Mouse (Mus musculus) MEL (cell line): ENCODE measurements around the gene Kcna7. TPM values are rescaled to one million over a fixed set of nuclear protein-coding genes. Genes with fewer than 3 reads are reported as not detected.

ENCODE experiments used
- DNase-seq: peaks from one replicate; pipeline ENCODE4 v3.0.0; 2011; ENCODE audit warnings: low read depth, low spot score
- H3K27ac ChIP-seq: 2 replicates; pipeline ENCODE4 v1.5.1; 2012; ENCODE audit warnings: low read depth, mild to moderate bottlenecking, control low read depth, low read length, moderate library complexity; ENCODE audit not compliant: control insufficient read depth
- H3K27me3 ChIP-seq, 2 experiments: fragments of 150-350 bp in 1 of 2; sonication (generic) in 1 of 2; 2 replicates each; pipeline ENCODE4 v1.6.1; 2012; ENCODE audit warnings: low read length in 2 of 2, mild to moderate bottlenecking in 2 of 2, improper control_type of control experiment in 1 of 2, moderate library complexity in 1 of 2; ENCODE audit not compliant: insufficient read depth in 2 of 2, control insufficient read depth in 1 of 2
- H3K36me3 ChIP-seq, 2 experiments: 2 replicates each; pipeline ENCODE4 v1.6.1; 2012 to 2014; ENCODE audit warnings: low read length in 2 of 2, improper control_type of control experiment in 1 of 2, inconsistent platforms in 1 of 2, mild to moderate bottlenecking in 1 of 2; ENCODE audit not compliant: insufficient read depth in 2 of 2, control insufficient read depth in 1 of 2
- H3K4me1 ChIP-seq, 2 experiments: fragments of 150-350 bp in 1 of 2; sonication (generic) in 1 of 2; 2 replicates each; pipeline ENCODE4 v1.6.1; 2012; ENCODE audit warnings: low read length in 2 of 2, improper control_type of control experiment in 1 of 2, mild to moderate bottlenecking in 1 of 2; ENCODE audit not compliant: insufficient read depth in 2 of 2, control insufficient read depth in 1 of 2
- H3K4me3 ChIP-seq, 2 experiments: fragments of 150-350 bp in 1 of 2; sonication (generic) in 1 of 2; 2 replicates each; pipeline ENCODE4 v1.5.1; 2012; ENCODE audit warnings: low read depth in 2 of 2, low read length in 2 of 2, mild to moderate bottlenecking in 2 of 2, moderate library complexity in 2 of 2, control low read depth in 1 of 2, improper control_type of control experiment in 1 of 2; ENCODE audit not compliant: control insufficient read depth in 1 of 2, insufficient read depth in 1 of 2
- H3K79me2 ChIP-seq: 2 replicates; pipeline ENCODE4 v1.6.1; 2012; ENCODE audit warnings: mild to moderate bottlenecking, low read length, moderate library complexity; ENCODE audit not compliant: control insufficient read depth, poor library complexity, insufficient read depth
- H3K9ac ChIP-seq: 2 replicates; pipeline ENCODE4 v1.6.1; 2012; ENCODE audit warnings: low read depth, mild to moderate bottlenecking, control low read depth, low read length, moderate library complexity; ENCODE audit not compliant: control insufficient read depth, poor library complexity, severe bottlenecking
- H3K9me3 ChIP-seq: fragments of 150-350 bp; sonication (generic); replicated peaks from 2 replicates; pipeline ENCODE4 v1.6.1; 2012; ENCODE audit warnings: mild to moderate bottlenecking, low read length, improper control_type of control experiment, moderate library complexity; ENCODE audit not compliant: insufficient read depth
- BHLHE40 ChIP-seq: IDR thresholded peaks from 2 replicates; pipeline ENCODE4 v1.6.1; 2012; ENCODE audit warnings: low read depth, mild to moderate bottlenecking, inconsistent platforms, low read length, improper control_type of control experiment, borderline replicate concordance
- CHD1 ChIP-seq: IDR thresholded peaks from 2 replicates; pipeline ENCODE4 v1.6.1; 2012; ENCODE audit warnings: low read depth, mild to moderate bottlenecking, inconsistent platforms, low read length, improper control_type of control experiment
- CHD2 ChIP-seq: IDR thresholded peaks from 2 replicates; pipeline ENCODE4 v1.6.1; 2011; ENCODE audit warnings: low read length, improper control_type of control experiment
- CTCF ChIP-seq, 3 experiments: IDR thresholded peaks in 2 of 3; conservative IDR thresholded peaks in 1 of 3; 2 replicates each; pipeline ENCODE4 v1.5.1; 2011 to 2012; ENCODE audit warnings: low read length in 3 of 3, low read depth in 2 of 3, mild to moderate bottlenecking in 2 of 3, improper control_type of control experiment in 1 of 3, inconsistent platforms in 1 of 3, mixed read lengths in 1 of 3, moderate library complexity in 1 of 3; ENCODE audit not compliant: control insufficient read depth in 1 of 3, insufficient read depth in 1 of 3, poor library complexity in 1 of 3, severe bottlenecking in 1 of 3
- E2F4 ChIP-seq: IDR thresholded peaks from 2 replicates; pipeline ENCODE4 v1.6.1; 2011; ENCODE audit warnings: low read depth, low read length, improper control_type of control experiment, borderline replicate concordance
- ELF1 ChIP-seq: IDR thresholded peaks from 2 replicates; pipeline ENCODE4 v1.6.1; 2014; ENCODE audit warnings: low read depth, mild to moderate bottlenecking, inconsistent platforms, low read length, improper control_type of control experiment, moderate library complexity
- EP300 ChIP-seq, 2 experiments: IDR thresholded peaks; 2 replicates each; pipeline ENCODE4 v1.6.1; 2011; ENCODE audit warnings: improper control_type of control experiment in 2 of 2, low read length in 2 of 2, low read depth in 1 of 2, mild to moderate bottlenecking in 1 of 2
- ETS1 ChIP-seq: IDR thresholded peaks from 2 replicates; pipeline ENCODE4 v1.6.1; 2012; ENCODE audit warnings: low read depth, mild to moderate bottlenecking, inconsistent platforms, low read length, improper control_type of control experiment, moderate library complexity
- JUND ChIP-seq: IDR thresholded peaks from 2 replicates; pipeline ENCODE4 v1.6.1; 2011; ENCODE audit warnings: low read depth, mild to moderate bottlenecking, improper control_type of control experiment, low read length
- MAFK ChIP-seq: IDR thresholded peaks from 2 replicates; pipeline ENCODE4 v1.6.1; 2011; ENCODE audit warnings: low read depth, mild to moderate bottlenecking, low read length, improper control_type of control experiment, borderline replicate concordance
- MAX ChIP-seq: IDR thresholded peaks from 2 replicates; pipeline ENCODE4 v1.6.1; 2011; ENCODE audit warnings: low read length, improper control_type of control experiment
- MAZ ChIP-seq: IDR thresholded peaks from 2 replicates; pipeline ENCODE4 v1.6.1; 2012; ENCODE audit warnings: low read depth, mild to moderate bottlenecking, inconsistent platforms, low read length, improper control_type of control experiment
- MEF2A ChIP-seq: IDR thresholded peaks from 2 replicates; pipeline ENCODE4 v1.6.1; 2014; ENCODE audit warnings: low read depth, mild to moderate bottlenecking, inconsistent platforms, low read length, improper control_type of control experiment; ENCODE audit not compliant: poor library complexity, insufficient replicate concordance, severe bottlenecking; ENCODE audit errors: extremely low read depth
- MYB ChIP-seq: IDR thresholded peaks from 2 replicates; pipeline ENCODE4 v1.6.1; 2011; ENCODE audit warnings: mild to moderate bottlenecking, low read depth, low read length, improper control_type of control experiment
- MYC ChIP-seq: IDR thresholded peaks from 2 replicates; pipeline ENCODE4 v1.6.1; 2011; ENCODE audit warnings: low read depth, mild to moderate bottlenecking, low read length, improper control_type of control experiment, moderate library complexity
- POLR2A ChIP-seq, 2 experiments: IDR thresholded peaks; 2 replicates each; pipeline ENCODE4 v1.6.1; 2011 to 2012; ENCODE audit warnings: low read length in 2 of 2, mild to moderate bottlenecking in 2 of 2, control low read depth in 1 of 2, improper control_type of control experiment in 1 of 2, low read depth in 1 of 2, moderate library complexity in 1 of 2; ENCODE audit not compliant: control insufficient read depth in 1 of 2, insufficient read depth in 1 of 2, poor library complexity in 1 of 2
- POLR2AphosphoS2 ChIP-seq: IDR thresholded peaks from 2 replicates; pipeline ENCODE4 v1.6.1; 2011; ENCODE audit warnings: low read length, improper control_type of control experiment
- POLR2AphosphoS5 ChIP-seq: IDR thresholded peaks from 2 replicates; pipeline ENCODE4 v1.6.1; 2012; ENCODE audit warnings: low read depth, borderline replicate concordance, mild to moderate bottlenecking, inconsistent platforms, low read length, moderate library complexity, mixed read lengths
- RAD21 ChIP-seq: IDR thresholded peaks from 2 replicates; pipeline ENCODE4 v1.6.1; 2011; ENCODE audit warnings: mild to moderate bottlenecking, low read depth, low read length, improper control_type of control experiment
- RCOR1 ChIP-seq: IDR thresholded peaks from 2 replicates; pipeline ENCODE4 v1.6.1; 2012; ENCODE audit warnings: low read depth, mild to moderate bottlenecking, inconsistent platforms, low read length, improper control_type of control experiment
- TAL1 ChIP-seq: IDR thresholded peaks from 2 replicates; pipeline ENCODE4 v1.6.1; 2012; ENCODE audit warnings: mild to moderate bottlenecking, inconsistent platforms, low read length, moderate library complexity, mixed read lengths
- TBP ChIP-seq: IDR thresholded peaks from 2 replicates; pipeline ENCODE4 v1.8.0; 2011; ENCODE audit warnings: low read depth, low read length, improper control_type of control experiment
- TCF12 ChIP-seq: IDR thresholded peaks from 2 replicates; pipeline ENCODE4 v1.6.1; 2014; ENCODE audit warnings: low read depth, mild to moderate bottlenecking, inconsistent platforms, low read length, improper control_type of control experiment, moderate library complexity
- UBTF ChIP-seq: IDR thresholded peaks from 2 replicates; pipeline ENCODE4 v1.6.1; 2012; ENCODE audit warnings: low read depth, mild to moderate bottlenecking, inconsistent platforms, low read length, improper control_type of control experiment, moderate library complexity, borderline replicate concordance; ENCODE audit not compliant: insufficient read depth
- USF1 ChIP-seq: IDR thresholded peaks from 2 replicates; pipeline ENCODE4 v1.6.1; 2014; ENCODE audit warnings: low read depth, mild to moderate bottlenecking, inconsistent platforms, low read length, improper control_type of control experiment, moderate library complexity
- ZC3H11A ChIP-seq: IDR thresholded peaks from 2 replicates; pipeline ENCODE4 v1.6.1; 2012; ENCODE audit warnings: low read depth, mild to moderate bottlenecking, inconsistent platforms, low read length, improper control_type of control experiment
- ZMIZ1 ChIP-seq: IDR thresholded peaks from 2 replicates; pipeline ENCODE4 v1.6.1; 2012; ENCODE audit warnings: low read depth, mild to moderate bottlenecking, inconsistent platforms, low read length, improper control_type of control experiment, moderate library complexity
- ZNF384 ChIP-seq: IDR thresholded peaks from 2 replicates; pipeline ENCODE4 v1.6.1; 2012; ENCODE audit warnings: low read depth, mild to moderate bottlenecking, inconsistent platforms, low read length, improper control_type of control experiment
- polyA plus RNA-seq, 2 experiments: library from polyadenylated mRNA; stranded (reverse) in 1 of 2; unstranded in 1 of 2; fragments of >175 nt in 1 of 2; fragments of >200 nt in 1 of 2; gene quantifications; 2 replicates each; pipeline versions ENCODE4 v1.2.1 to v1.2.4; 2012; ENCODE audit warnings: low replicate concordance in 2 of 2, low read depth in 1 of 2; ENCODE audit not compliant: insufficient read length in 2 of 2, insufficient read depth in 1 of 2, missing spikeins in 1 of 2
- total RNA-seq: library from RNA; depleted of rRNA; stranded (reverse); fragments of 300-350 nt; gene quantifications from 2 replicates; pipeline ENCODE4 v1.2.3, GENCODE M21; 2012

Gene Kcna7
- total and polyA plus RNA-seq, 3 experiments = 0.06 TPM; not detected in 2

DNA sequence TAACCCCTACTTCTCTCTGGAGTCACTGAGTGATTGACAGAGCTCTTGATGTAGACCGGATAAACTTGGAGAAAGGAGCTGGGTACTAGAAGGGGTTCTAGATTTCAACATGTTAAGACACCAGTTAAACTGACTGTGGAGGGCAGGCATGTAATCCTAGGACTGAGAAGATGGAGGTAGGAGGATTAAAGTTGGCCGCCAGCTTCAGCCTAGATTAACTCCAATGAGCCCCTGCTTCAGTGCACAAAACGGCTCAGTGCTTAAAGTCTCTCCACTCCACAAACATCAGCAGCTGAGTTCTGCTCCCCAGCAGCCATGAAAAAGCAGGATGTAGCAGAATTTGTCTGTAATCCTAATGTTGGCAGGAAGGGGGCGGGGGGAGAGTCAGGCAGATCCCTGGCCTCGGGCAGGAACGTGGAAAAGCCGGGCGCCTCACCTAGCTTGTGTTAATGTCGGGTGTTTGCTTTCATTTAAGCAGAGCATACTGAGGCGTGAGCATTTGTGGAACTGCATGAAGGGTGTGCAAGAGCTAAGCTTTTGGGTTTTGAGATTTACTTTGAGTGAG, 3.9 kb upstream of the Kcna7 start:
- Histone ChIP-seq H3K27ac (no peak overlapping the region), H3K79me2 (no peaks in the 10 kb centered on the region), H3K4me3 (no peak overlapping the region), H3K36me3 (peaks cover 0 to 6% of the 10 kb centered on the region in 2 experiments; a peak in 2 of 4 replicates), H3K9ac (no peak overlapping the region), H3K27me3 (no peaks in the 10 kb centered on the region; a peak in 1 of 4 replicates)
- no peak for DNase-seq
- TF ChIP-seq TAL1 (no peak), MYB (no peak), MAFK (no peak), JUND (no peak), RAD21 (no peak), MEF2A (no peak), ZNF384 (no peak), CHD2 (no peak), POLR2A (IDR thresholded peaks at IDR 0.05; ENCODE audit: control insufficient read depth in 1 of 2, insufficient read depth in 1 of 2, low read depth in 1 of 2, low read length in 2 of 2, poor library complexity in 1 of 2) (no peak), E2F4 (no peak), MAX (no peak), ETS1 (no peak), UBTF (no peak), CHD1 (no peak), TCF12 (no peak), EP300 (IDR thresholded peaks at IDR 0.05; ENCODE audit: low read depth in 1 of 2, low read length in 2 of 2) (no peak), MAZ (no peak), ZC3H11A (no peak)
- TF ChIP-seq, all 39 proteins: peak for 0
- H3K4me1 ChIP-seq = peaks cover 6 to 9% of the 10 kb centered on the region in 2 experiments; a peak in 3 of 4 replicates
- H3K9me3 ChIP-seq = no peaks in the 10 kb centered on the region

DNA sequence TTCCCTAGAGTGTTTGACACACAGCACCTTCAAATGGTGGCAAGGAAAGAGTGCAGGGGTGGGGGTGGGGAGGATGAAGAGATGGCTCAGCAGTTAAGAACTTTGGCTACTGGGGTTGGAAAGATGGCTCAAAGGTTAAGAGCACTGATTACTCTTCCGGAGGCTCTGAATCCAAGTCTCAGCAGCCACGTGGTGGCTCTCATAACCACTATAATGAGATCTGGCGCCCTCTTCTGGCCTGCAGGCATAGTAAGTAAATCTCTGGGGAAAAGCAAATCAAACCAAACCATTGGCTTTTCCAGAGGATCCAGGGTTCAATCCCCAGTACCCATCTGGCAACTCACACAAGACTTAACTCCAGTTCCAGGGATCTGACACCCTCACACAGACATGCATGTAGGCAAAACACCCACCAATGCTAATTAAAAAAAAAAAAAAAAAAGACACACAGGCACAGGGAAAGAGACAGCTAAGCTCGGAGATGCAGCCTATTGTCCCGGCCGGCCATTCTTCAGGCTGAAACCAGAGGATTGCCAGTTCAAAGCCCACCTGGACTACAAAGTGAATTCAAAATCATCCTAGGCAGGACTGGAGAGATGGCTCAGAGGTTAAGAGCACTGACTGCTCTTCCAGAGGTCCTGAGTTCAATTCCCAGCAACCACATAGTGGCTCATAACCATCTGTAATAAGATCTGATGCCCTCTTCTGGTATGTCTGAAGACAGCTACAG, 1.8 kb upstream of the Kcna7 start:
- peak; percentile 86 for DNase-seq
- H3K9ac ChIP-seq = no peak overlapping the region
- no peaks in the 10 kb centered on the region for H3K79me2 ChIP-seq
- no peaks in the 10 kb centered on the region for H3K36me3 ChIP-seq
- peaks cover 0 to 3% of the 10 kb centered on the region in 2 experiments; a peak in 1 of 4 replicates for H3K4me1 ChIP-seq
- no peaks in the 10 kb centered on the region; a peak in 1 of 4 replicates for H3K27me3 ChIP-seq
- no peak overlapping the region for H3K27ac ChIP-seq
- H3K4me3 ChIP-seq = no peak overlapping the region
- H3K9me3 ChIP-seq = no peaks in the 10 kb centered on the region
- TF ChIP-seq MAFK (no peak), CTCF (IDR thresholded peaks at IDR 0.05 in 2 of 3, conservative IDR thresholded peaks at IDR 0.05 in 1 of 3; ENCODE audit: control insufficient read depth in 1 of 3, insufficient read depth in 1 of 3, low read depth in 2 of 3, low read length in 3 of 3, poor library complexity in 1 of 3, severe bottlenecking in 1 of 3) (peak; percentile 72 to 88 (median 76)), MAZ (0 out of 2 replicates have a peak, but pooled peaks have one; percentile 44), MAX (peak; percentile 97), ZMIZ1 (no peak), E2F4 (no peak), POLR2A (IDR thresholded peaks at IDR 0.05; ENCODE audit: control insufficient read depth in 1 of 2, insufficient read depth in 1 of 2, low read depth in 1 of 2, low read length in 2 of 2, poor library complexity in 1 of 2) (no peak), ETS1 (no peak), RCOR1 (peak; percentile 84), UBTF (no peak), POLR2AphosphoS5 (no peak), MYC (peak; percentile 100), BHLHE40 (no peak), POLR2AphosphoS2 (no peak), USF1 (peak; percentile 87), TCF12 (no peak), ELF1 (no peak), TBP (no peak), CHD2 (no peak), CHD1 (no peak), RAD21 (peak; percentile 60)
